26 mouse cellular contexts compared by ENCODE assay signal in genomic region chr9:92489857-92490256, GRCm38 (mm10). TPM values are rescaled to one million over a fixed set of nuclear protein-coding genes. Genes with fewer than 3 reads are reported as not detected.
DNase-seq lines count a peak whose midpoint lies in the region; ATAC-seq and TF ChIP-seq lines count a peak whose summit lies in the region.
"Had no signal": no experiment of that assay in that cellular context is flagged by ENCODE, and none has a peak within 500 bp of the region (broad histone marks: within the 10 kb centered on the region; RNA-seq: fewer than 3 reads in every experiment).

No protein-coding gene starts in this region.

- H3K27ac ChIP-seq in CH12.LX (ENCODE audit: insufficient read depth, low read depth), result no peak overlapping the region
- H3K27ac ChIP-seq in forebrain, embryonic 10.5 days, result no peak overlapping the region
- H3K27ac ChIP-seq: embryonic facial prominence, embryonic 12.5 days; embryonic facial prominence, embryonic 15.5 days; forebrain, embryonic 12.5 days; forebrain, embryonic 15.5 days; heart, embryonic 10.5 days; heart, embryonic 13.5 days; hindbrain, embryonic 15.5 days; intestine, embryonic 15.5 days had no signal

- WGBS in forebrain, embryonic 10.5 days, result 90% methylated on average over 7 of the region's 7 CpGs

- in situ Hi-C loops in CH12.LX (cut with MboI; ENCODE audit: low pct_ligation_motif_present, low pct_unique_long_range_greater_than_20kb, low sequenced_read_pairs), result loop anchor here (10.0 to 25.0 kb wide), 3 partner anchors 125 to 395 kb away; partner anchors contain the start of gene Plscr1

- TF ChIP-seq CTCF in CH12.LX (conservative IDR thresholded peaks at IDR 0.05 in 1 of 2, IDR thresholded peaks at IDR 0.05 in 1 of 2; ENCODE audit: low read depth in 2 of 2, low read length in 2 of 2), result no peak

- peak; percentile 72 for ATAC-seq in granulocyte monocyte progenitor cell, adult 5-6 weeks (replicated peaks; ENCODE audit: poor library complexity, severe bottlenecking)
- ATAC-seq: forebrain, embryonic 15.5 days; intestine, embryonic 15.5 days; Patski had no signal

- dilution Hi-C loops in CH12.LX (cut with MboI; ENCODE audit: extremely low pct_ligation_motif_present, extremely low pct_unique_long_range_greater_than_20kb, low sequenced_read_pairs), result no loop called here

- peak overlapping the region; percentile 30 for H3K4me2 ChIP-seq in CH12.LX (ENCODE audit: insufficient read depth, low read depth, poor library complexity, severe bottlenecking)
- H3K4me2 ChIP-seq: embryonic facial prominence, embryonic 12.5 days; embryonic facial prominence, embryonic 15.5 days; forebrain, embryonic 12.5 days; forebrain, embryonic 15.5 days; heart, embryonic 13.5 days; hindbrain, embryonic 15.5 days; intestine, embryonic 15.5 days had no signal

- no peak overlapping the region for H3K9ac ChIP-seq in CH12.LX (ENCODE audit: insufficient read depth, low read depth)
- H3K9ac ChIP-seq: embryonic facial prominence, embryonic 12.5 days; embryonic facial prominence, embryonic 15.5 days; forebrain, embryonic 12.5 days; forebrain, embryonic 15.5 days; heart, embryonic 13.5 days; hindbrain, embryonic 15.5 days; intestine, embryonic 15.5 days had no signal

- no peak overlapping the region for H3K4me3 ChIP-seq in CH12.LX (replicated peaks in 1 of 3; ENCODE audit: low read depth in 2 of 3, low read length in 2 of 3, poor library complexity in 1 of 3)
- no peak overlapping the region for H3K4me3 ChIP-seq in forebrain, embryonic 10.5 days
- H3K4me3 ChIP-seq: embryonic facial prominence, embryonic 12.5 days; embryonic facial prominence, embryonic 15.5 days; forebrain, embryonic 12.5 days; forebrain, embryonic 15.5 days; heart, embryonic 10.5 days; heart, embryonic 13.5 days; hindbrain, embryonic 15.5 days; intestine, embryonic 15.5 days had no signal

- no peak for TF ChIP-seq EP300 in CH12.LX (IDR thresholded peaks at IDR 0.05; ENCODE audit: low read length)

- TF ChIP-seq POLR2A in CH12.LX (IDR thresholded peaks at IDR 0.05; ENCODE audit: low read depth, low read length), result no peak

- H3K27me3 ChIP-seq in CH12.LX (replicated peaks), result no peaks in the 10 kb centered on the region
- no peaks in the 10 kb centered on the region for H3K27me3 ChIP-seq in forebrain, embryonic 10.5 days (ENCODE audit: poor library complexity, severe bottlenecking)
- H3K27me3 ChIP-seq: embryonic facial prominence, embryonic 12.5 days; embryonic facial prominence, embryonic 15.5 days; forebrain, embryonic 12.5 days; forebrain, embryonic 15.5 days; heart, embryonic 13.5 days; hindbrain, embryonic 15.5 days; intestine, embryonic 15.5 days; Patski had no signal

- peaks cover 0 to 7% of the 10 kb centered on the region in 2 experiments; a peak in 2 of 4 replicates for H3K4me1 ChIP-seq in CH12.LX (ENCODE audit: control insufficient read depth in 1 of 2, insufficient read depth in 2 of 2)
- H3K4me1 ChIP-seq in forebrain, embryonic 10.5 days, result 0 out of 2 replicates have a peak, but pooled peaks cover 4% of the 10 kb centered on the region
- H3K4me1 ChIP-seq: embryonic facial prominence, embryonic 15.5 days; forebrain, embryonic 12.5 days; forebrain, embryonic 15.5 days; heart, embryonic 10.5 days; hindbrain, embryonic 15.5 days; intestine, embryonic 15.5 days had no signal

- DNase-seq in heart, adult 11 months, result peak; percentile 90
- DNase-seq in heart, adult 8-10 months (ENCODE audit: low spot score), result no peak
- DNase-seq in CH12.LX (ENCODE audit: extremely low read depth), result no peak
- DNase-seq in c-Kit-positive CD71-positive TER-119-positive erythroid progenitor cells, embryonic 14.5 days (ENCODE audit: low spot score), result no peak
- no peak for DNase-seq in forebrain, embryonic 10.5 days (ENCODE audit: extremely low spot score, low spot score)
- DNase-seq: adrenal gland, postnatal 14 days; cerebellum, adult 18-20 months; cerebellum, adult 9-10 months; cerebellum, postnatal 14 days; gastrocnemius, postnatal 10 days; gastrocnemius, postnatal 36 days; heart, adult 18-20 months; heart, postnatal 14 days; heart, postnatal 4 days; kidney, adult 11 months had no signal

- H3K9me3 ChIP-seq in CH12.LX (replicated peaks; ENCODE audit: low read length), result no peaks in the 10 kb centered on the region
- H3K9me3 ChIP-seq in forebrain, embryonic 10.5 days, result no peaks in the 10 kb centered on the region
- H3K9me3 ChIP-seq: embryonic facial prominence, embryonic 12.5 days; embryonic facial prominence, embryonic 15.5 days; forebrain, embryonic 12.5 days; forebrain, embryonic 15.5 days; G1E; heart, embryonic 10.5 days; heart, embryonic 13.5 days; hindbrain, embryonic 15.5 days; intestine, embryonic 15.5 days had no signal

- no peak for TF ChIP-seq RAD21 in CH12.LX (IDR thresholded peaks at IDR 0.05; ENCODE audit: low read depth, low read length)

- H3K79me2 ChIP-seq in CH12.LX (replicated peaks; ENCODE audit: control insufficient read depth, extremely low read depth, insufficient read depth, poor library complexity, severe bottlenecking), result no peaks in the 10 kb centered on the region

- no peaks in the 10 kb centered on the region for H3K36me3 ChIP-seq in CH12.LX (replicated peaks in 1 of 2; ENCODE audit: control insufficient read depth in 1 of 2, insufficient read depth in 1 of 2, low read length in 1 of 2)
- H3K36me3 ChIP-seq in forebrain, embryonic 10.5 days (replicated peaks), result no peaks in the 10 kb centered on the region
- H3K36me3 ChIP-seq: embryonic facial prominence, embryonic 12.5 days; embryonic facial prominence, embryonic 15.5 days; forebrain, embryonic 12.5 days; forebrain, embryonic 15.5 days; G1E; heart, embryonic 10.5 days; heart, embryonic 13.5 days; hindbrain, embryonic 15.5 days; intestine, embryonic 15.5 days had no signal

TF ChIP-seq in CH12.LX, 34 proteins besides CTCF, POLR2A, EP300 and RAD21:
- TF ChIP-seq SMC3 (IDR thresholded peaks at IDR 0.05; ENCODE audit: low read depth, low read length) (no peak), POLR2AphosphoS2 (IDR thresholded peaks at IDR 0.05; ENCODE audit: low read depth, low read length) (no peak), ETS1 (conservative IDR thresholded peaks at IDR 0.05; ENCODE audit: low read depth, low read length) (no peak), ZKSCAN1 (IDR thresholded peaks at IDR 0.05; ENCODE audit: borderline replicate concordance, low read depth, low read length) (no peak), ZC3H11A (IDR thresholded peaks at IDR 0.05; ENCODE audit: low read depth, low read length) (no peak), ELF1 (IDR thresholded peaks at IDR 0.05; ENCODE audit: low read depth, low read length) (no peak), MEF2A (IDR thresholded peaks at IDR 0.05; ENCODE audit: borderline replicate concordance, low read depth, low read length) (no peak), USF1 (IDR thresholded peaks at IDR 0.05; ENCODE audit: low read depth, low read length) (no peak), JUN (IDR thresholded peaks at IDR 0.05; ENCODE audit: insufficient read depth, low read depth, low read length) (no peak), PAX5 (IDR thresholded peaks at IDR 0.05; ENCODE audit: low read length) (no peak), MAZ (IDR thresholded peaks at IDR 0.05; ENCODE audit: low read depth, low read length) (no peak), JUND (conservative IDR thresholded peaks at IDR 0.05; ENCODE audit: low read depth, low read length) (no peak), IRF4 (IDR thresholded peaks at IDR 0.05; ENCODE audit: low read depth, low read length) (no peak), TBP (conservative IDR thresholded peaks at IDR 0.05; ENCODE audit: low read depth, low read length) (no peak), NRF1 (IDR thresholded peaks at IDR 0.05; ENCODE audit: low read depth, low read length) (no peak), NELFE (IDR thresholded peaks at IDR 0.05; ENCODE audit: low read depth, low read length) (no peak), USF2 (conservative IDR thresholded peaks at IDR 0.05; ENCODE audit: low read depth, low read length) (no peak), ZMIZ1 (IDR thresholded peaks at IDR 0.05; ENCODE audit: low read depth, low read length) (no peak)

RNA-seq across cellular contexts. Expression of gene Plscr4, which starts 32.7 kb away (rescaled TPM):
- 1 to 10 TPM; 7.0 to 9.2 (median 7.7) TPM for total RNA-seq in heart, adult 8-10 months (2022)
- total RNA-seq in CH12.LX (2012; rRNA removed), result not detected in 2 replicates
- total RNA-seq in CH12.LX (2014; rRNA removed), result 0.07 TPM in 1 of 2 replicates, not detected in the other
- polyA plus RNA-seq in CH12.LX (2012; ENCODE audit: insufficient read length, low read depth), result 0.10 TPM in 1 of 2 replicates, not detected in the other
- not detected in 2 replicates for total RNA-seq in granulocyte monocyte progenitor cell, adult 5-6 weeks (2014; fragmentation: Nextera tagmentation)
- total RNA-seq in granulocyte monocyte progenitor cell, adult 5-6 weeks (2017), result 0.04 TPM in 1 of 2 replicates, not detected in the other
- polyA plus RNA-seq in forebrain, embryonic 10.5 days (2016; fragmentation: Nextera tagmentation; extraction: Ambion mirVana), result 0.63 and 1.1 TPM in 2 replicates
- polyA plus RNA-seq: G1E had no signal

RNA-seq across cellular contexts. Expression of gene Plod2, which starts 52.2 kb away (rescaled TPM):
- 10 to 100 TPM; 12.7 to 16.6 (median 14.8) TPM for total RNA-seq in heart, adult 8-10 months (2022)
- total RNA-seq in CH12.LX (2012; rRNA removed) (not detected in 2 replicates), CH12.LX (2014; rRNA removed) (not detected in 2 replicates)
- not detected in 2 replicates for polyA plus RNA-seq in CH12.LX (2012; ENCODE audit: insufficient read length, low read depth)
- total RNA-seq in granulocyte monocyte progenitor cell, adult 5-6 weeks (2014; fragmentation: Nextera tagmentation), result 0.45 and 2.1 TPM in 2 replicates
- 1.3 and 1.9 TPM in 2 replicates for total RNA-seq in granulocyte monocyte progenitor cell, adult 5-6 weeks (2017)
- 22.1 and 25.4 TPM in 2 replicates for polyA plus RNA-seq in forebrain, embryonic 10.5 days (2016; fragmentation: Nextera tagmentation; extraction: Ambion mirVana)

Comparison
In these comparisons a context has a peak if more than half of its experiments do, and no peak if none do; other contexts are left out.
1. RNA of gene Plscr4, which starts 32.7 kb away (total RNA-seq): 7.0 to 9.2 TPM in heart, adult 8-10 months; 0.07 TPM in CH12.LX and 0.04 TPM in granulocyte monocyte progenitor cell, adult 5-6 weeks; every median in the first group is over 4 times any median in the second.
2. RNA of gene Plod2, which starts 52.2 kb away (total RNA-seq): 12.7 to 16.6 TPM in heart, adult 8-10 months; 0.45 to 2.1 TPM in granulocyte monocyte progenitor cell, adult 5-6 weeks and not detected in CH12.LX; every median in the first group is over 4 times any median in the second.